Mouse (Mus musculus) layer of hippocampus, postnatal 36 days (tissue): ENCODE data around the gene Kl. TPM values are rescaled to one million over a fixed set of nuclear protein-coding genes. Genes with fewer than 3 reads are reported as not detected.

Source experiments
- DNase-seq, 2 experiments: peaks; one replicate each; pipeline ENCODE4 v3.0.0; 2022
- total RNA-seq, 2 experiments: library from RNA; stranded (reverse); gene quantifications; 2 replicates each; pipeline ENCODE4 v1.2.3; 2021

Kl gene
- total RNA-seq = 10 to 100 TPM in 1 of 2 experiments, 1 to 10 TPM in 1; 8.7 to 13.0 TPM

GRCm38 (mm10) chr5:150952328-150952668 is at the start of gene Kl:
TSS of gene Kl (plus strand) at chr5:150952607.
- DNase-seq = no peak

GRCm38 (mm10) chr5:150906053-150907040 is 46.1 kb upstream of the Kl start:
- peak; percentile 50 to 52 for DNase-seq

GRCm38 (mm10) chr5:150912156-150912555 is 40.3 kb upstream of the Kl start:
- no peak for DNase-seq

- no peak for DNase-seq
Measured at GRCm38 (mm10) chr5:150912656-150913055, 39.8 kb upstream of the Kl start.

- DNase-seq = no peak
Measured at GRCm38 (mm10) chr5:150915080-150916055, 37.0 kb upstream of the Kl start.

GRCm38 (mm10) chr5:150917131-150917858 is 35.1 kb upstream of the Kl start:
- no peak for DNase-seq

GRCm38 (mm10) chr5:150918599-150918998 is 33.8 kb upstream of the Kl start:
- DNase-seq = no peak

GRCm38 (mm10) chr5:150919269-150919668 is 33.1 kb upstream of the Kl start:
- DNase-seq = no peak

GRCm38 (mm10) chr5:150919961-150920360 is 32.4 kb upstream of the Kl start:
- DNase-seq = no peak

GRCm38 (mm10) chr5:150929406-150929805 is 23.0 kb upstream of the Kl start:
- DNase-seq = no peak

- no peak for DNase-seq
Measured at GRCm38 (mm10) chr5:150932596-150932995, 19.8 kb upstream of the Kl start.

GRCm38 (mm10) chr5:150936213-150936612 is 16.2 kb upstream of the Kl start:
- DNase-seq = peak in 1 of 2 experiments; percentile 9

GRCm38 (mm10) chr5:150936807-150937206 is 15.6 kb upstream of the Kl start:
- DNase-seq = no peak

- DNase-seq = no peak
Measured at GRCm38 (mm10) chr5:150937501-150937900, 14.9 kb upstream of the Kl start.

- no peak for DNase-seq
Measured at GRCm38 (mm10) chr5:150945576-150945975, 6.8 kb upstream of the Kl start.

GRCm38 (mm10) chr5:150949131-150949530 is 3.3 kb upstream of the Kl start:
- no peak for DNase-seq

GRCm38 (mm10) chr5:150951325-150951724 is 1.1 kb upstream of the Kl start:
- DNase-seq = no peak

- DNase-seq = peak in 1 of 2 experiments; percentile 21
Measured at GRCm38 (mm10) chr5:150952669-150953521, 488 bp downstream of the Kl start.

- no peak for DNase-seq
Measured at GRCm38 (mm10) chr5:150954791-150955190, 2.4 kb downstream of the Kl start.

GRCm38 (mm10) chr5:150959861-150960260 is 7.5 kb downstream of the Kl start:
- DNase-seq = no peak

- DNase-seq = no peak
Measured at GRCm38 (mm10) chr5:150961615-150962014, 9.2 kb downstream of the Kl start.
